Mouse (Mus musculus) embryonic facial prominence, embryonic 14.5 days (tissue): ENCODE data around the gene Nomo1. TPM values are rescaled to one million over a fixed set of nuclear protein-coding genes. Genes with fewer than 3 reads are reported as not detected.

Source experiments
- ATAC-seq: fragments of 200-750 bp; cut with Nextera tagmentation; 2 replicates; pipeline ENCODE4 v1.8.0; 2017; ENCODE audit warnings: low read depth, moderate number of reproducible peaks, moderate TSS enrichment
- DNase-seq: peaks from one replicate; pipeline ENCODE4 v3.0.0-alpha.2; 2015; ENCODE audit warnings: low spot score
- H3K27ac ChIP-seq: fragments of 300-500 bp; sonication (generic); replicated peaks from 2 replicates; pipeline ENCODE4 v1.5.1; 2014; ENCODE audit warnings: low read depth, mild to moderate bottlenecking, low read length, moderate library complexity
- H3K27me3 ChIP-seq: fragments of 300-500 bp; sonication (generic); replicated peaks from 2 replicates; pipeline ENCODE4 v1.6.1; 2014; ENCODE audit warnings: low read length; ENCODE audit not compliant: control insufficient read depth, insufficient read depth
- H3K36me3 ChIP-seq: fragments of 300-500 bp; sonication (generic); 2 replicates; pipeline ENCODE4 v1.6.1; 2014; ENCODE audit warnings: low read length, mixed read lengths; ENCODE audit not compliant: control insufficient read depth, insufficient read depth
- H3K4me1 ChIP-seq: fragments of 300-500 bp; sonication (generic); 2 replicates; pipeline ENCODE4 v1.6.1; 2014; ENCODE audit warnings: antibody characterized with exemption, low read length; ENCODE audit not compliant: control insufficient read depth, insufficient read depth
- H3K4me2 ChIP-seq: fragments of 300-500 bp; sonication (generic); 2 replicates; pipeline ENCODE4 v1.6.1; 2014; ENCODE audit warnings: low read depth, mild to moderate bottlenecking, low read length, moderate library complexity, mixed read lengths
- H3K4me3 ChIP-seq: fragments of 300-500 bp; sonication (generic); 2 replicates; pipeline ENCODE4 v1.5.1; 2014; ENCODE audit warnings: low read depth, mild to moderate bottlenecking, low read length
- H3K9ac ChIP-seq: fragments of 300-500 bp; sonication (generic); 2 replicates; pipeline ENCODE4 v1.6.1; 2014; ENCODE audit warnings: low read depth, mild to moderate bottlenecking, low read length, moderate library complexity, mixed read lengths
- H3K9me3 ChIP-seq: fragments of 300-500 bp; sonication (generic); 2 replicates; pipeline ENCODE4 v1.6.1; 2016; ENCODE audit warnings: low read length; ENCODE audit not compliant: control insufficient read depth
- WGBS: fragments of 180-500 bp; shearing (Covaris S2); extraction: QIAGEN DNeasy Blood & Tissue Kit; methylation state at CpG from one replicate; pipeline ENCODE4 v1.1.7; 2014; 5-methylcytosine and 5-hydroxymethylcytosine counted together
- polyA plus RNA-seq: library from polyadenylated mRNA; unstranded; fragments of >200 nt; fragmentation: Nextera tagmentation; extraction: Ambion mirVana; gene quantifications from 2 replicates; pipeline ENCODE4 v1.2.1, GENCODE M21; 2014

Nomo1 gene
- polyA plus RNA-seq, 1 experiment from 2014 or later = 25.7 TPM

DNA sequence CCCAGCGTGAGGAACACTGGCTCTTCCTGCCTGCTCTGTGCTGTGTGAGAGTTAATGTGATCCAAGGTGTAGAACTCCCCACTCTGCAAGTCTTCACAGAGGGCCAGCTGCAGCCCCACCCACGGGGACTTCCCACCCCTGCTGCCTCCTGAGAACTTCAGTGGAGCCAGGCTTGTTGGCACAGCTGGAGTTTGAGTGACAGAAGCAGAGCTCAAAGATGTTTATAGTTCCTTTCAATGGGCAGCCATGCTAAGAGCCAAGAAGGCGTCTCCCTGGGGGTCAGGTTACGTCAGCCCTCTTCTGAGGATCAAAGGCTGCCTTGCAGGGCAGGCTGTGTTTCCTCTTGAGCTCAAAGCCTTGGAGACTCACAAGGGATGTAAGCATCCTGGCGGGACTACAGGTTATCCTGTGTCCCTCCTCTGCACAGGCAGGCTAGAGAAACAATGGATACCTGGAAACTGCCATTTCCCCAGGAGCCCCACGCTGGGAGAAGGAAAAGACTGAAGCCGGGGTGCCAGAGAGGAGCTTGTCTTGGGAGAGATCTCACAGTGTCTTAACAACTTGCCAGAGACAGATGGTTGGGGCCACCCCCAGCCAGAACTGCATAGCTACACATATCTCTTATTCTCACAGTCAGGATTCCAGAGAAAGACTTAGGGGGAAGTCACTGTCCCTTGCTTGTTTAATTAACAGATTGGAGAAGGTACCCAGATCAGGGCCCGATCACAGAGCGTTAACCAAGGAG lies 20.1 kb upstream of the Nomo1 start:
- no peak overlapping the region for H3K4me3 ChIP-seq
- H3K27me3 ChIP-seq = no peaks in the 10 kb centered on the region
- DNase-seq = peak; percentile 94
- peaks cover 19% of the 10 kb centered on the region for H3K4me1 ChIP-seq
- no peak overlapping the region for H3K9ac ChIP-seq
- peak overlapping the region; percentile 81 for H3K27ac ChIP-seq
- 12% methylated on average over 9 of the region's 9 CpGs for WGBS
- peak; percentile 91 for ATAC-seq
- H3K4me2 ChIP-seq = no peak overlapping the region
- no peaks in the 10 kb centered on the region for H3K36me3 ChIP-seq
- no peaks in the 10 kb centered on the region for H3K9me3 ChIP-seq

DNA sequence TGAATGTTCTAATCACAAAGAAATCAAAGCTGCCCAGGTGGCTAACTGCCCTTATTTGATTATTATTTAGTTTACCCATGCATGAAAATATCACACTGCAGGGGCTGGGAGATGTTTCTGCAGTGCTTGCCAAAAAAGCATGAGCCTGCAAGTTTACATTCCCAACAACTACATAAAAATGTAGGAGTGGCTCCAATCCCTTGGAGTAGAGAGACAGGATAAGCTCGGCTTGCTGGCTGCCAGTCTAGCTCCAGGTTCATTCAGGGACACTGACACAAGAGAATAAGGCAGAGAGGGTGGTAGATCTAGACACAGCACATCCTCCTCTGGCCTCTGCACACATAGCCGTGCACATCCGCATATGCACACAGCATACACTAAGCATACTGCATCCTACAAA lies 13.9 kb upstream of the Nomo1 start:
- peak; percentile 67 for DNase-seq
- 62% methylated on average over 3 of the region's 3 CpGs for WGBS
- Histone ChIP-seq H3K27ac (no peak overlapping the region), H3K9me3 (no peaks in the 10 kb centered on the region), H3K4me2 (no peak overlapping the region), H3K27me3 (no peaks in the 10 kb centered on the region), H3K4me1 (no peaks in the 10 kb centered on the region), H3K36me3 (no peaks in the 10 kb centered on the region), H3K4me3 (no peak overlapping the region), H3K9ac (no peak overlapping the region)
- no peak for ATAC-seq

DNA sequence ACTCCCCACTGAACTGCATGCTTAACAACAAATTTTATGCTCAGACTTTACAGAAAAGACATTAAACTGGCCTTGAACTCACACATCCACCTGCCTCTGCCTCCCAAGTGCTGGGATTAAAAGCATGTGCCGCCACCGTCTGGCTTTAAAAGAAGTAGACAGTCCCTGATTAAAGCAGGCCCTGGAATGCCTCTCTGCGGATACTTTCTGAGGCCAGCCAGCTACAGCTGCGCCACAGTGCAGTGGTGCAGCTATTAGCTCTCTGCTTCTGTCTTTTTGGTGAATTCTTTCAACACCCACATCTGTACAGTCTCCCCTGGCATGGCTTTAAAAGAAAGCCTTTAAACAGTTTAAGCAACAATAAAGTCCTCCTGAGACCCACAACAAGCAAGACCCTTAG lies 11.5 kb upstream of the Nomo1 start:
- ATAC-seq = 0 out of 2 replicates have a peak, but pooled peaks have one; percentile 60

DNA sequence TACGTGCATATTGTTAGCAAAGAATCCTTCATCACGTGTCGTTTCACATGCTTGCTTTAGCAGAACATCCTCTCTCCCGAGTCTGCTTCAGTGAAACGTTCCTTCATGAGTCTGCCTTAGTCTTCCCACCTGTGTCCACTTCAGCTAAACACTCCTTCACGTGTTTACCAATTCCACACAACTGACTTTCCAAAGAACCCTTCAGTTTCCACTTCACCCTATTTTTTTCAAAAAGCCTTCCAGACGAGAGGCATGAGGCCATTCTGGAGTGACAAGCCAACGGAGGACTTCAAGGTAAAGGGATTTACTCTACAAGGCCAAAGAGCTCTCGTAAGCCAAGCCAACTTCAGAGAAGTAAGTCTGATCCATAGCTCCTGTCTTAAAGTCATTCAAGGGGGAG lies 8.1 kb upstream of the Nomo1 start:
- ATAC-seq = no peak

More for the DNA sequence above, 11.5 kb upstream of the Nomo1 start:
- WGBS = 23% methylated on average over 4 of the region's 4 CpGs
- Histone ChIP-seq H3K9me3 (no peaks in the 10 kb centered on the region), H3K4me2 (no peak overlapping the region), H3K36me3 (no peaks in the 10 kb centered on the region), H3K4me3 (no peak overlapping the region), H3K27ac (no peak overlapping the region), H3K27me3 (no peaks in the 10 kb centered on the region), H3K9ac (no peak overlapping the region), H3K4me1 (no peaks in the 10 kb centered on the region)
- peak; percentile 60 for DNase-seq

DNA sequence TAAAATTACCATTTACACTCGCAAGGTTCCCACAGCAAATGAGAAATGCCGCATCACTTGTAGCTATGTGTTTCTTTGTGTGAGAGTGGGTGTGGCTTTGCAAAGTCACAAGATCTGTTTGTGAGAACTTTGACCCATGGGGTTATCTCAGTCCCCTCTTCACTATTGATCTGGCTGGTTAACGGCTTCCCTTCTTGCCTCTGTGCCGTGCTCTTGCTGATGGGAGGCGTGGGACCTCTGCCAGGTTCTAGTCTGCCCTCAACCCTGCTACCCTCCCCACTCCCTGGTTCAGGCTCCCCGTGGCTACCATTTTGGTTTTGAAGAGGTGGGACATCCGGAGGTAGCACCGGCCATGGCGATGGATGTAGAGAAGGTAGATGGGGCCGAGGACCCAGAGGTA lies 4.8 kb upstream of the Nomo1 start:
- Histone ChIP-seq H3K9ac (no peak overlapping the region), H3K27me3 (no peaks in the 10 kb centered on the region), H3K9me3 (no peaks in the 10 kb centered on the region), H3K4me2 (no peak overlapping the region), H3K27ac (no peak overlapping the region), H3K36me3 (no peaks in the 10 kb centered on the region), H3K4me1 (no peaks in the 10 kb centered on the region), H3K4me3 (no peak overlapping the region)
- no peak for DNase-seq
- 92% methylated on average over 10 of the region's 10 CpGs for WGBS
- no peak for ATAC-seq

More for the DNA sequence above, 8.1 kb upstream of the Nomo1 start:
- Histone ChIP-seq H3K27me3 (no peaks in the 10 kb centered on the region), H3K36me3 (no peaks in the 10 kb centered on the region), H3K4me1 (no peaks in the 10 kb centered on the region), H3K9me3 (no peaks in the 10 kb centered on the region), H3K9ac (no peak overlapping the region), H3K4me3 (no peak overlapping the region), H3K4me2 (no peak overlapping the region), H3K27ac (no peak overlapping the region)
- WGBS = 72% methylated on average over 9 of the region's 9 CpGs
- no peak for DNase-seq

DNA sequence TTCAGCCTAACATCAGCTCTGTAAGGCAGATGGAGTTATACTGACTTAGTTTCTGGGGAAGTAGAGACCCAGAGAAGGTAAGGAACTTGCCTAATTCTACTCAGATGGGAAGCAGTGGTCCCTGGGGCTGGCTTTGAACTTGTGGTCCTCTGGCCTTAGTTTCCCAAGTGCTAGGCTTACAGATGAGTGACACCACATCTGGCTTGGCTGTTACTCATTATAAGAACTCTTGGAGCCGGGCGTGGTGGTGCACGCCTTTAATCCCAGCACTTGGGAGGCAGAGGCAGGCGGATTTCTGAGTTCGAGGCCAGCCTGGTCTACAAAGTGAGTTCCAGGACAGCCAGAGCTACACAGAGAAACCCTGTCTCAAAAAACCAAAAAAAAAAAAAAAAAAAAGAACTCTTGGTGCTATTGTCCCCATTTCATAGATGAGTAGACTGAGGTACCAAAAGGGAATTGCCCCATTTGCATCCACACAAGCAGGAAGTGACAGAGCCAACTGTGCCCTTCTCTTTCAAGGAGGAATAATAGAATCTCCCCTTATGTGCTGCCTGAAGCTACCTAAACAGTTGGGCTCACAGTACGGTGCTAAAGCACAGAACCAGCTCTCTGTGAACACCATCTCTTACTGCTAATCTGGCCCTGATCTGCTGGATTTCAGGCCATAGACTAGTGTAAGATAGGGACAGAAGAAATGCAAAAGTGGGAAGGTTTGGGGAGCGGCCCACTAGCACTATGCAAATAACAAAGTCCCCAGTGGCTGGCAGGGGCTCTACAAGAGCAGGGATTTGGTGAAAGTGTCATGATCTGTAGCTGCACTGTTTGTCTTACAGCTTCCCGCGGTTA lies 4.0 kb upstream of the Nomo1 start:
- 0 out of 2 replicates have a peak overlapping the region, but pooled peaks have one; percentile 1 for H3K4me3 ChIP-seq
- 63% methylated on average over 8 of the region's 9 CpGs for WGBS
- H3K4me2 ChIP-seq = peak overlapping the region; percentile 31

DNA sequence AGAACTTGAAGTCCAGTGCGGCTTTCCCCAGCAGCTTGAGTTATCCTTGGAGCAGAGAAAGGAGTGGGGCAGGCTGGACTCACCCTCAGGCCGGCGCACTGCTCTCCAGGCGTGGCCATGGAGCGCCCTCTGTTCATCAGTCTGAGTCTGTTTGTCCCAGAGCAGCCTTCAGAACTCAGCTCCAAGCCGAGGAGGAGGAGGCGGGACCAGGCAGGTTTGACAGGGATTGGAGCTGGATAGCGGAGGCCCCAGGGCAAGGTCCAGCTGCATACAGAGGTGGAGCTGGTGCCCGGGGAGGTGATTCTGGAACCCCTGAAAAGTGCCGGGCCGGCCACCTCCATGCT lies 3.4 kb upstream of the Nomo1 start, which contains the start of gene Abcc6:
Abcc6 (minus strand) TSS at position 158 of the 344 bp plus-strand sequence.
- peak within 1 kb of the TSS; percentile 31 for H3K4me2 ChIP-seq
- no peaks in the 10 kb centered on the region for H3K9me3 ChIP-seq
- H3K27ac ChIP-seq = no peak within 1 kb of the TSS
- peaks cover 9% of the 10 kb centered on the region for H3K4me1 ChIP-seq
- H3K9ac ChIP-seq = peak within 1 kb of the TSS; percentile 14; the same call in 1 of the 2 replicates
- no peaks in the 10 kb centered on the region for H3K36me3 ChIP-seq
- no peaks in the 10 kb centered on the region for H3K27me3 ChIP-seq
- 3% methylated on average over 9 of the region's 11 CpGs for WGBS
- 0 out of 2 replicates have a peak within 1 kb of the TSS, but pooled peaks have one; percentile 1 for H3K4me3 ChIP-seq
- ATAC-seq = no peak
- peak; percentile 26 for DNase-seq

More for the DNA sequence above, 4.0 kb upstream of the Nomo1 start:
- ATAC-seq (no peak), DNase-seq (peak; percentile 18)
- no peak overlapping the region for H3K27ac ChIP-seq
- H3K27me3 ChIP-seq = no peaks in the 10 kb centered on the region
- H3K9me3 ChIP-seq = no peaks in the 10 kb centered on the region
- peaks cover 3% of the 10 kb centered on the region for H3K4me1 ChIP-seq
- no peaks in the 10 kb centered on the region for H3K36me3 ChIP-seq
- H3K9ac ChIP-seq = peak overlapping the region; percentile 14; the same call in 1 of the 2 replicates

DNA sequence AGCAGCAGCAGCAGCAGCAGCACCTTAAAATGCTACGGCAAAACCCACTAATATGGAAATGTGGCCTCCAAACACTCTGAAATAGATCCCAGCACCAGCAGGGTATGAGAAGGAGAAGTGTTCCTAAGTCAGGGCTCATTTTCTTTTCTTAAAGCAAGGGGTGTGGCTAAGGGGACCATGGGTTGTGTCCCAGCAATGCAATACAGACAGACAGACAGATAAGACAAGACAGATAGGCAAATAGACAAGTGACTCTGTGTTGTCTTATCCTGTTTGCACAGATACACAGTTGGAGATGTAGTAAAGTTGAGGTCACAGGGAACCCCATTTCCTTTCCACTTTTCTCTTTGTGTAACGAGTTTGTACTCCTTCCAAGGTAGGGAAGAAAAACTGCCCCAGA lies 2.4 kb upstream of the Nomo1 start:
- Histone ChIP-seq H3K36me3 (no peaks in the 10 kb centered on the region), H3K27ac (no peak overlapping the region), H3K4me2 (no peak overlapping the region), H3K27me3 (no peaks in the 10 kb centered on the region), H3K9me3 (no peaks in the 10 kb centered on the region), H3K9ac (no peak overlapping the region), H3K4me3 (no peak overlapping the region), H3K4me1 (peaks cover 9% of the 10 kb centered on the region)
- ATAC-seq (no peak), DNase-seq (no peak)
- 81% methylated on average over 2 of the region's 2 CpGs for WGBS
